Mouse (Mus musculus) heart, adult 2 months (tissue): Measurements from ENCODE around the gene Tspan13. TPM values are rescaled to one million over a fixed set of nuclear protein-coding genes. Genes with fewer than 3 reads are reported as not detected.

Source experiments
- DNase-seq, 2 experiments: peaks; one replicate each; pipeline ENCODE4 v3.0.0; 2021
- H3K27ac ChIP-seq: fragments of 200-600 bp; 2 replicates; pipeline ENCODE4 v1.8.1; 2022
- H3K27me3 ChIP-seq: fragments of 200-500 bp; 2 replicates; pipeline ENCODE4 v1.6.1; 2012; ENCODE audit warnings: mild to moderate bottlenecking, low read length, inconsistent platforms, mixed read lengths; ENCODE audit not compliant: control insufficient read depth, insufficient read depth
- H3K36me3 ChIP-seq: fragments of 200-500 bp; 2 replicates; pipeline ENCODE4 v1.6.1; 2012; ENCODE audit warnings: low read length, inconsistent platforms; ENCODE audit not compliant: control insufficient read depth, insufficient read depth
- H3K4me1 ChIP-seq: fragments of 200-500 bp; 2 replicates; pipeline ENCODE4 v1.6.1; 2011; ENCODE audit warnings: low read length; ENCODE audit not compliant: control insufficient read depth, insufficient read depth
- H3K4me3 ChIP-seq: fragments of 200-600 bp; 2 replicates; pipeline ENCODE4 v1.8.1; 2022
- H3K79me2 ChIP-seq: fragments of 200-500 bp; replicated peaks from 2 replicates; pipeline ENCODE4 v1.6.1; 2012; ENCODE audit warnings: mild to moderate bottlenecking, inconsistent platforms, low read length, moderate library complexity, mixed read lengths; ENCODE audit not compliant: control insufficient read depth, insufficient read depth
- H3K9ac ChIP-seq: fragments of 200-500 bp; 2 replicates; pipeline ENCODE4 v1.6.1; 2012; ENCODE audit warnings: low read depth, mild to moderate bottlenecking, control low read depth, inconsistent platforms, low read length, mixed read lengths
- CTCF ChIP-seq: fragments of 200-600 bp; IDR thresholded peaks from 2 replicates; pipeline ENCODE4 v1.8.1; 2022; ENCODE audit warnings: antibody characterized with exemption, mild to moderate bottlenecking, moderate library complexity
- EP300 ChIP-seq: fragments of 200-500 bp; IDR thresholded peaks from 2 replicates; pipeline ENCODE4 v1.6.1; 2011; ENCODE audit warnings: low read depth, low read length, control low read depth; ENCODE audit not compliant: insufficient read depth
- POLR2A ChIP-seq: fragments of 200-500 bp; IDR thresholded peaks from 2 replicates; pipeline ENCODE4 v1.6.1; 2011; ENCODE audit warnings: mild to moderate bottlenecking, low read depth, low read length, control low read depth; ENCODE audit not compliant: insufficient read depth
- WGBS: fragments of 180-500 bp; shearing (Covaris S2); methylation state at CpG from one replicate; pipeline ENCODE4 v1.1.7; 2018; 5-methylcytosine and 5-hydroxymethylcytosine counted together
- intact Hi-C: fragments of 180-260 bp; cut with DNase I; formaldehyde crosslinking; loops from one replicate; pipeline ENCODE4 v1.15.1; 2025
- polyA plus RNA-seq: library from polyadenylated mRNA; depleted of rRNA; stranded (reverse); fragments of >200 nt; gene quantifications from 2 replicates; pipeline ENCODE4 v1.2.3, GENCODE M21; 2012
- total RNA-seq, 2 experiments: library from RNA; stranded (reverse); gene quantifications; 2 replicates each; pipeline ENCODE4 v1.2.3; 2021

Tspan13 gene
- total and polyA plus RNA-seq, 3 experiments = 41.2 to 61.1 (median 47.2) TPM

- peaks cover 12% of the 10 kb centered on the region for H3K4me1 ChIP-seq
- H3K27me3 ChIP-seq = no peaks in the 10 kb centered on the region
- H3K27ac ChIP-seq = peak overlapping the region; percentile 83
- TF ChIP-seq CTCF (no peak), EP300 (no peak), POLR2A (no peak)
- H3K9ac ChIP-seq = peak overlapping the region; percentile 34
- H3K79me2 ChIP-seq = no peaks in the 10 kb centered on the region; the same call in none of the 2 replicates
- peaks cover 20% of the 10 kb centered on the region for H3K36me3 ChIP-seq
- H3K4me3 ChIP-seq = no peak overlapping the region; the same call in 1 of the 2 replicates
- no peak for DNase-seq
- WGBS = 57% methylated on average over 12 of the region's 12 CpGs
- intact Hi-C loops = loop anchor here (10.0 kb wide), 3 partner anchors 154 to 984 kb away; no protein-coding TSS in a partner anchor
Observed at GRCm38 (mm10) chr12:36030660-36031363, 11.5 kb downstream of the Tspan13 start.

- peaks cover 10% of the 10 kb centered on the region for H3K4me1 ChIP-seq
- peak overlapping the region; percentile 83 for H3K27ac ChIP-seq
- TF ChIP-seq CTCF (no peak), POLR2A (no peak), EP300 (no peak)
- H3K27me3 ChIP-seq = no peaks in the 10 kb centered on the region
- H3K9ac ChIP-seq = no peak overlapping the region; the same call in 1 of the 2 replicates
- no peak overlapping the region for H3K4me3 ChIP-seq
- DNase-seq = no peak
- 45% methylated on average over 6 of the region's 6 CpGs for WGBS
- intact Hi-C loops = loop anchor here (10.0 kb wide), 3 partner anchors 155 to 985 kb away; no protein-coding TSS in a partner anchor
- no peaks in the 10 kb centered on the region; the same call in none of the 2 replicates for H3K79me2 ChIP-seq
- H3K36me3 ChIP-seq = peaks cover 20% of the 10 kb centered on the region
Observed at GRCm38 (mm10) chr12:36029687-36030086, 12.6 kb downstream of the Tspan13 start.

GRCm38 (mm10) chr12:36028968-36029645 lies 13.2 kb downstream of the Tspan13 start:
- WGBS = 42% methylated on average over 5 of the region's 5 CpGs
- no peaks in the 10 kb centered on the region; the same call in none of the 2 replicates for H3K79me2 ChIP-seq
- peaks cover 9% of the 10 kb centered on the region for H3K4me1 ChIP-seq
- H3K36me3 ChIP-seq = peaks cover 18% of the 10 kb centered on the region
- TF ChIP-seq EP300 = no peak
- TF ChIP-seq POLR2A = no peak
- TF ChIP-seq CTCF = no peak
- peak overlapping the region; percentile 81 for H3K27ac ChIP-seq
- no peak overlapping the region for H3K9ac ChIP-seq
- H3K27me3 ChIP-seq = no peaks in the 10 kb centered on the region
- no peak overlapping the region for H3K4me3 ChIP-seq
- intact Hi-C loops = no loop called here
- DNase-seq = peak in 1 of 2 experiments; percentile 31

GRCm38 (mm10) chr12:36027171-36027570 lies 15.1 kb downstream of the Tspan13 start:
- Histone ChIP-seq H3K4me3 (no peak overlapping the region), H3K9ac (no peak overlapping the region), H3K4me1 (peaks cover 9% of the 10 kb centered on the region), H3K36me3 (peaks cover 16% of the 10 kb centered on the region), H3K79me2 (peaks cover 2% of the 10 kb centered on the region), H3K27me3 (no peaks in the 10 kb centered on the region), H3K27ac (peak overlapping the region; percentile 81)
- intact Hi-C loops = no loop called here
- DNase-seq = no peak
- TF ChIP-seq CTCF = no peak
- TF ChIP-seq POLR2A = no peak
- no peak for TF ChIP-seq EP300
- WGBS = 65% methylated on average over 2 of the region's 2 CpGs

GRCm38 (mm10) chr12:36026126-36026525 lies 16.2 kb downstream of the Tspan13 start:
- WGBS = 80% methylated on average over 4 of the region's 4 CpGs
- intact Hi-C loops = no loop called here
- Histone ChIP-seq H3K27ac (no peak overlapping the region), H3K79me2 (peaks cover 2% of the 10 kb centered on the region), H3K36me3 (peaks cover 19% of the 10 kb centered on the region), H3K4me3 (no peak overlapping the region), H3K27me3 (no peaks in the 10 kb centered on the region), H3K9ac (no peak overlapping the region), H3K4me1 (peaks cover 9% of the 10 kb centered on the region)
- no peak for TF ChIP-seq CTCF
- no peak for TF ChIP-seq EP300
- no peak for TF ChIP-seq POLR2A
- no peak for DNase-seq

GRCm38 (mm10) chr12:36020710-36021109 lies 21.6 kb downstream of the Tspan13 start:
- peaks cover 12% of the 10 kb centered on the region for H3K36me3 ChIP-seq
- TF ChIP-seq EP300 = no peak
- TF ChIP-seq POLR2A = no peak
- no peak for TF ChIP-seq CTCF
- 0 out of 2 replicates have a peak, but pooled peaks cover 3% of the 10 kb centered on the region for H3K79me2 ChIP-seq
- 93% methylated on average over 2 of the region's 2 CpGs for WGBS
- no peak overlapping the region for H3K27ac ChIP-seq
- H3K27me3 ChIP-seq = no peaks in the 10 kb centered on the region
- intact Hi-C loops = no loop called here
- H3K4me1 ChIP-seq = peaks cover 2% of the 10 kb centered on the region
- no peak overlapping the region for H3K9ac ChIP-seq
- H3K4me3 ChIP-seq = no peak overlapping the region
- no peak for DNase-seq
